Mouse (Mus musculus) erythroblast, embryonic 14.5 days (primary cell): ENCODE measurements around the gene Inpp4a.

ENCODE experiments used
- GATA1 ChIP-seq: IDR thresholded peaks from 2 replicates; pipeline ENCODE4 v1.6.1; 2012; ENCODE audit warnings: low read length, inconsistent platforms, mixed read lengths
- TAL1 ChIP-seq: IDR thresholded peaks from 3 replicates; pipeline ENCODE4 v1.6.1; 2012; ENCODE audit warnings: low read length, inconsistent platforms, mixed read lengths

GRCm38 (mm10) chr1:37314338-37314737 is 14.7 kb downstream of the Inpp4a start:
- no peak for TF ChIP-seq TAL1
- no peak for TF ChIP-seq GATA1
